26 mouse cellular contexts compared by ENCODE assay signal in genomic region chr11:32388064-32388463, GRCm38 (mm10). TPM values are rescaled to one million over a fixed set of nuclear protein-coding genes. Genes with fewer than 3 reads are reported as not detected.
DNase-seq lines count a peak whose midpoint lies in the region; ATAC-seq and TF ChIP-seq lines count a peak whose summit lies in the region.
"Had no signal": no experiment of that assay in that cellular context is flagged by ENCODE, and none has a peak within 500 bp of the region (broad histone marks: within the 10 kb centered on the region; RNA-seq: fewer than 3 reads in every experiment).

No protein-coding gene starts in this region.

- no peak overlapping the region for H3K27ac ChIP-seq in kidney, postnatal 0 days
- no peak overlapping the region for H3K27ac ChIP-seq in kidney, embryonic 15.5 days
- 0 out of 2 replicates have a peak overlapping the region, but pooled peaks have one; percentile 24 for H3K27ac ChIP-seq in lung, embryonic 15.5 days
- H3K27ac ChIP-seq: embryonic facial prominence, embryonic 10.5 days; embryonic facial prominence, embryonic 13.5 days; forebrain, embryonic 12.5 days; forebrain, embryonic 15.5 days; heart, adult 2 months; heart, embryonic 10.5 days; heart, embryonic 13.5 days; hindbrain, embryonic 12.5 days; hindbrain, embryonic 15.5 days had no signal

- ATAC-seq in kidney, postnatal 0 days (replicated peaks; ENCODE audit: low FRiP score, low read depth) = no peak
- no peak for ATAC-seq in kidney, embryonic 15.5 days (replicated peaks; ENCODE audit: low FRiP score)
- ATAC-seq in lung, embryonic 15.5 days (ENCODE audit: borderline replicate concordance, extremely low read depth, low FRiP score, low TSS enrichment) = no peak
- ATAC-seq: activated CD4-positive, CD25-positive, alpha-beta regulatory T cell, adult 4 months; forebrain, embryonic 15.5 days had no signal

- intact Hi-C loops in heart, postnatal 36 days (cut with DNase I) = no loop called here

- no peak overlapping the region for H3K4me3 ChIP-seq in kidney, postnatal 0 days (replicated peaks; ENCODE audit: low read depth, low read length)
- H3K4me3 ChIP-seq in kidney, embryonic 15.5 days (replicated peaks) = no peak overlapping the region
- H3K4me3 ChIP-seq in lung, embryonic 15.5 days = no peak overlapping the region
- H3K4me3 ChIP-seq: embryonic facial prominence, embryonic 10.5 days; embryonic facial prominence, embryonic 13.5 days; erythroblast, embryonic 14.5 days; forebrain, embryonic 12.5 days; forebrain, embryonic 15.5 days; heart, adult 2 months; heart, embryonic 10.5 days; heart, embryonic 13.5 days; hindbrain, embryonic 12.5 days; hindbrain, embryonic 15.5 days had no signal

- no peak for TF ChIP-seq CTCF in kidney, postnatal 0 days (IDR thresholded peaks at IDR 0.05; ENCODE audit: low read depth)

- 78% methylated on average over 2 of the region's 2 CpGs for WGBS in kidney, postnatal 0 days
- 70% methylated on average over 2 of the region's 2 CpGs for WGBS in kidney, embryonic 15.5 days
- WGBS in lung, embryonic 15.5 days = 60% methylated on average over 2 of the region's 2 CpGs

- no peak overlapping the region for H3K4me2 ChIP-seq in kidney, postnatal 0 days (ENCODE audit: low read length)
- no peak overlapping the region for H3K4me2 ChIP-seq in kidney, embryonic 15.5 days
- H3K4me2 ChIP-seq in lung, embryonic 15.5 days = no peak overlapping the region
- H3K4me2 ChIP-seq: embryonic facial prominence, embryonic 13.5 days; forebrain, embryonic 12.5 days; forebrain, embryonic 15.5 days; heart, embryonic 13.5 days; hindbrain, embryonic 12.5 days; hindbrain, embryonic 15.5 days had no signal

- no peaks in the 10 kb centered on the region for H3K27me3 ChIP-seq in kidney, postnatal 0 days (ENCODE audit: insufficient read depth, low read length)
- no peaks in the 10 kb centered on the region for H3K27me3 ChIP-seq in kidney, embryonic 15.5 days
- no peaks in the 10 kb centered on the region for H3K27me3 ChIP-seq in lung, embryonic 15.5 days
- H3K27me3 ChIP-seq: embryonic facial prominence, embryonic 13.5 days; forebrain, embryonic 12.5 days; forebrain, embryonic 15.5 days; heart, embryonic 13.5 days; hindbrain, embryonic 12.5 days; hindbrain, embryonic 15.5 days had no signal

- H3K9ac ChIP-seq in kidney, postnatal 0 days (ENCODE audit: low read depth, low read length) = no peak overlapping the region
- H3K9ac ChIP-seq in kidney, embryonic 15.5 days = no peak overlapping the region
- no peak overlapping the region for H3K9ac ChIP-seq in lung, embryonic 15.5 days
- H3K9ac ChIP-seq: embryonic facial prominence, embryonic 13.5 days; forebrain, embryonic 12.5 days; forebrain, embryonic 15.5 days; heart, embryonic 13.5 days; hindbrain, embryonic 12.5 days; hindbrain, embryonic 15.5 days had no signal

- H3K4me1 ChIP-seq in kidney, postnatal 0 days (replicated peaks; ENCODE audit: insufficient read depth, low read length) = peaks cover 10% of the 10 kb centered on the region
- peaks cover 15% of the 10 kb centered on the region for H3K4me1 ChIP-seq in kidney, embryonic 15.5 days
- peaks cover 17% of the 10 kb centered on the region for H3K4me1 ChIP-seq in lung, embryonic 15.5 days

- no peaks in the 10 kb centered on the region for H3K9me3 ChIP-seq in kidney, postnatal 0 days (replicated peaks; ENCODE audit: low read length)
- no peaks in the 10 kb centered on the region for H3K9me3 ChIP-seq in kidney, embryonic 15.5 days (replicated peaks)
- no peaks in the 10 kb centered on the region for H3K9me3 ChIP-seq in lung, embryonic 15.5 days
- H3K9me3 ChIP-seq: embryonic facial prominence, embryonic 10.5 days; embryonic facial prominence, embryonic 13.5 days; forebrain, embryonic 12.5 days; forebrain, embryonic 15.5 days; heart, embryonic 10.5 days; heart, embryonic 13.5 days; hindbrain, embryonic 12.5 days; hindbrain, embryonic 15.5 days had no signal

- peak; percentile 88 for DNase-seq in heart, adult 11 months
- DNase-seq in heart, postnatal 36 days = no peak
- DNase-seq in kidney, postnatal 0 days (ENCODE audit: low spot score) = peak; percentile 35
- DNase-seq in lung, postnatal 25 days (ENCODE audit: low spot score) = no peak
- DNase-seq: adrenal gland, adult 8-10 months; adrenal gland, postnatal 25 days; cerebellum, adult 11-12 months; cerebellum, adult 8-10 months; cerebellum, postnatal 10 days; cerebellum, postnatal 36 days; embryo, embryonic 11 days; gastrocnemius, postnatal 25 days; heart, adult 2 months; heart, postnatal 14 days had no signal

- H3K36me3 ChIP-seq in kidney, postnatal 0 days (ENCODE audit: insufficient read depth, low read length) = 0 out of 2 replicates have a peak, but pooled peaks cover 8% of the 10 kb centered on the region
- H3K36me3 ChIP-seq in kidney, embryonic 15.5 days = peaks cover 54% of the 10 kb centered on the region
- peaks cover 30% of the 10 kb centered on the region for H3K36me3 ChIP-seq in lung, embryonic 15.5 days

RNA-seq across cellular contexts. Expression of gene Sh3pxd2b, which starts 40.4 kb away (rescaled TPM):
- total RNA-seq in heart, postnatal 36 days (2021) = 1 to 10 TPM; 4.5 to 6.0 TPM
- 6.6 TPM in 2 replicates for polyA plus RNA-seq in kidney, postnatal 0 days (2015; fragmentation: Nextera tagmentation; extraction: Ambion mirVana)
- 18.2 and 21.8 TPM in 2 replicates for polyA plus RNA-seq in kidney, embryonic 15.5 days (2015; fragmentation: Nextera tagmentation; extraction: Ambion mirVana)
- polyA plus RNA-seq in lung, embryonic 15.5 days (2015; fragmentation: Nextera tagmentation; extraction: Ambion mirVana) = 21.8 and 24.3 TPM in 2 replicates

Comparison
In these comparisons a context has a peak if more than half of its experiments do, and no peak if none do; other contexts are left out.
1. DNase-seq: peak in heart, adult 11 months (single experiment) and kidney, postnatal 0 days (single experiment); none in heart, postnatal 36 days (0 of 2) and lung, postnatal 25 days (single experiment).